Mouse (Mus musculus): ENCODE measurements around the gene Plcz1.

DNA sequence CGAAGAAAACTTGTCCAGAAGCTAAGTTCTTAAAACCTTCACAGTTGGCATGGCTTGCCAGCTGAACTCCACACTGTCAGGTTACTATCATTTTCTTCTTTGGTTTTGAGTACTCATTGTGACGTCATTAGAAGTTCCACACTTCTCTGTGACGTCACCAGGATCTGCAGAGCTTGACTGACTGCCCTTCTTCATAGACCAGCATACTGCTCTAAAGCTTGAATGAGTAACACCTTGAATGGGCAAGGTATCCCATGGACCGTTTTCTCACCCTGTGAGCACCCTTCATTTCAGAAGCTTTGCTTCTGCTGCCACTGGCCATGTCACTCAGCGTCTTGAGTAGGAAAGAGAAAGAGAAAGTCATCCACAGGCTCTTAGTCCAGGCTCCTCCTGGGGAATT lies at the start of gene Plcz1:
- TF ChIP-seq CTCF (IDR thresholded peaks at IDR 0.05; ENCODE audit: low read depth) (no peak), EP300 (IDR thresholded peaks at IDR 0.05; ENCODE audit: low read depth) (no peak)

Data from liver, postnatal 0 days (tissue).